Mouse (Mus musculus) kidney, adult 2 months (tissue): ENCODE data around the gene Spin4. TPM values are rescaled to one million over a fixed set of nuclear protein-coding genes. Genes with fewer than 3 reads are reported as not detected.

ENCODE experiments used
- DNase-seq: peaks from one replicate; pipeline ENCODE4 v3.0.0; 2021
- H3K27ac ChIP-seq: fragments of 200-500 bp; 2 replicates; pipeline ENCODE4 v1.5.1; 2012; ENCODE audit warnings: low read depth, low read length, control low read depth, inconsistent platforms; ENCODE audit not compliant: insufficient read depth
- H3K27me3 ChIP-seq: fragments of 200-500 bp; replicated peaks from 2 replicates; pipeline ENCODE4 v1.6.1; 2012; ENCODE audit warnings: mild to moderate bottlenecking, moderate library complexity, low read length, inconsistent platforms; ENCODE audit not compliant: control insufficient read depth, insufficient read depth
- H3K36me3 ChIP-seq: fragments of 200-500 bp; 2 replicates; pipeline ENCODE4 v1.6.1; 2012; ENCODE audit warnings: mild to moderate bottlenecking, moderate library complexity, low read length, inconsistent platforms; ENCODE audit not compliant: control insufficient read depth, insufficient read depth
- H3K4me1 ChIP-seq: fragments of 200-500 bp; 2 replicates; pipeline ENCODE4 v1.6.1; 2011; ENCODE audit warnings: low read length; ENCODE audit not compliant: control insufficient read depth, insufficient read depth
- H3K4me3 ChIP-seq: fragments of 200-500 bp; 2 replicates; pipeline ENCODE4 v1.5.1; 2011; ENCODE audit warnings: mild to moderate bottlenecking, low read depth, low read length, control low read depth; ENCODE audit not compliant: insufficient read depth
- CTCF ChIP-seq: fragments of 200-500 bp; conservative IDR thresholded peaks from 2 replicates; pipeline ENCODE4 v1.5.1; 2011; ENCODE audit warnings: low read depth, mild to moderate bottlenecking, control low read depth, low read length, moderate library complexity, mixed read lengths; ENCODE audit not compliant: insufficient read depth, insufficient read length
- POLR2A ChIP-seq: fragments of 200-500 bp; IDR thresholded peaks from one replicate; pipeline ENCODE4 v1.6.1; 2011; ENCODE audit warnings: low read depth, low read length, control low read depth
- WGBS: fragments of 180-500 bp; shearing (Covaris S2); methylation state at CpG from one replicate; pipeline ENCODE4 v1.1.7; 2018; 5-methylcytosine and 5-hydroxymethylcytosine counted together
- polyA plus RNA-seq: library from polyadenylated mRNA; depleted of rRNA; stranded (reverse); fragments of >200 nt; gene quantifications from 2 replicates; pipeline ENCODE4 v1.2.3, GENCODE M21; 2012; rRNA removed

Gene Spin4
- polyA plus RNA-seq, 1 experiment: 0.33 TPM

DNA sequence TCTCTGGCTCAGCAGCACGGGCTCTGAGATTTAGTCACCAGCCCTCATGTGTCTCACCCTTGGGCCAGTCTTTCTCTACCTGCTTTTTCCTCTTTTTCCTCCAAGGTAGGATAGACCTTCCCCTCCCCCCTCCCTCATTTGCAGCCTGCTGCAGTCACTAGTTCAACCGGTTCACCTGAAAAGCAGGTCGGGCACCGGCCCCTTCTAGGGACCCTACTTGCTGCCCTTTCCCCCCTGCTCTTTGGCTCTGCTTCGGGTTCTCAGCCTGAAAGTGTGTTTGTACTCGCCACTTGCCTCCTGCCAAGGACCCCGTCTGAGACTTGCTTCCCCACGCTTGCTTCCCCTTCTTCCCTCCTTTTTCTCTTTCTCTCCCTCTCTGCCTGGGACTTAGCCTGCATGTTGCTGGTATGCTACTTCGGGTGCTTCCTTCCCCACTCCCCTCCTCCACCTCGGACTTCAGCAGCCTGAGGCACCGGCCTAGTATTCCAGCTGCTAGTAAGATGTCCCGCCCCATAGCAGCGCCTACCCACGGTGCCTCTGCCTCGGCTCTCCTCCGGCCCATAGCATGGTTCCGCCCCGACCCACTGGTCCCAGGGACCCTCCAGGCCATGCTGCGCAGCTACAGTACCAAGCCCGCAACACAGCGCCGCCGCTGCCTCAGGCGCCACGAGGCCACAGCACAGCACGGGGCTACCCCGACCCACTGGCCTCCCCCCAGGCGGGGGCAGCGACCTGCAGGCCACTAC lies 36.2 kb downstream of the Spin4 start:
- no peaks in the 10 kb centered on the region for H3K27me3 ChIP-seq
- no peaks in the 10 kb centered on the region for H3K36me3 ChIP-seq
- DNase-seq: peak; percentile 4
- 6% methylated on average over 29 of the region's 29 CpGs for WGBS
- no peaks in the 10 kb centered on the region for H3K4me1 ChIP-seq
- H3K27ac ChIP-seq: no peak overlapping the region
- peak overlapping the region; percentile 54 for H3K4me3 ChIP-seq
- no peak for TF ChIP-seq CTCF
- TF ChIP-seq POLR2A: no peak

Other genes with a start within 250 kb of the Spin4 start
- gene Arhgef9, start 170.2 kb upstream of the Spin4 start, polyA plus RNA-seq: 2.6 TPM in 2 replicates